Mouse (Mus musculus): ENCODE measurements around the gene Lrig2.

DNA sequence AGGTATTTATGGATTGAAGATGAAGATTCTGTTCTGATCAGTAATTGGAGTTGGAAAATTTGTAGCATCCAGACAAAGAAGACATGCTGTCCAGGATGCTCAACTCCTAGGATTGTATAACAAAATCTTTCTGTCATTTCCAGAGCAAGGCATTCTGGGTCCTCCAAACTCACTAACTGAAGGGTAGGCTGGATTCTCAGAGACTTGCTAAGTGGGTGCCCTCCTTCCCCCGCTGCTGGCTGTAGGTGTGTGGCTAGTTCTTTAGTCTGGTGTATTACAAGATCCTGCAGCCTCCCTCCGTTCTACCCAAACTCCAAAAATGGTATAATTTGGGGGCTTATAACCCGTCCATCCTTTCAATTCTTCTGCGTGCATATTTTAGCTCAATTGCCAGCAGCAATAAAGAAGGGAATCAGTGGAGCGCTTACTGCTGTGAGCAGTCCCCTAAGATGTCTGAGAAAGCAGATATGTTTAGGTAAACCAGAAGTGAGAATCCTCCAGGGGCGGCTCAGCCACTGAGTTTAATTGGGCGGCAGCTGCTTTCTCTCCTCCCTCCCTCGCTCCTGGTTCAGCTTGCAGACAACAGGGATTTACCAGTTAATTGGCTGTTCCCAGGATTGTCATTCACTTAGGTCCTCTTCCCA, 162.4 kb downstream of the Lrig2 start:
- TF ChIP-seq CTCF (IDR thresholded peaks at IDR 0.05; ENCODE audit: low read depth, low read length) (no peak), POLR2A (IDR thresholded peaks at IDR 0.05; ENCODE audit: extremely low read depth, insufficient read depth, low read length) (no peak)
